Mouse (Mus musculus) inflammation-experienced regulatory T-cells (primary cell): Measurements from ENCODE around the gene Arih2. TPM values are rescaled to one million over a fixed set of nuclear protein-coding genes. Genes with fewer than 3 reads are reported as not detected.

Source experiments
- polyA plus RNA-seq, 2 experiments: library from polyadenylated mRNA; unstranded; fragments of 100-300 nt; shearing (Covaris generic); gene quantifications; one replicate each; pipeline ENCODE4 v1.2.1; 2017

Arih2 gene
- 10 to 100 TPM; 73.3 to 80.5 TPM for polyA plus RNA-seq

DNA sequence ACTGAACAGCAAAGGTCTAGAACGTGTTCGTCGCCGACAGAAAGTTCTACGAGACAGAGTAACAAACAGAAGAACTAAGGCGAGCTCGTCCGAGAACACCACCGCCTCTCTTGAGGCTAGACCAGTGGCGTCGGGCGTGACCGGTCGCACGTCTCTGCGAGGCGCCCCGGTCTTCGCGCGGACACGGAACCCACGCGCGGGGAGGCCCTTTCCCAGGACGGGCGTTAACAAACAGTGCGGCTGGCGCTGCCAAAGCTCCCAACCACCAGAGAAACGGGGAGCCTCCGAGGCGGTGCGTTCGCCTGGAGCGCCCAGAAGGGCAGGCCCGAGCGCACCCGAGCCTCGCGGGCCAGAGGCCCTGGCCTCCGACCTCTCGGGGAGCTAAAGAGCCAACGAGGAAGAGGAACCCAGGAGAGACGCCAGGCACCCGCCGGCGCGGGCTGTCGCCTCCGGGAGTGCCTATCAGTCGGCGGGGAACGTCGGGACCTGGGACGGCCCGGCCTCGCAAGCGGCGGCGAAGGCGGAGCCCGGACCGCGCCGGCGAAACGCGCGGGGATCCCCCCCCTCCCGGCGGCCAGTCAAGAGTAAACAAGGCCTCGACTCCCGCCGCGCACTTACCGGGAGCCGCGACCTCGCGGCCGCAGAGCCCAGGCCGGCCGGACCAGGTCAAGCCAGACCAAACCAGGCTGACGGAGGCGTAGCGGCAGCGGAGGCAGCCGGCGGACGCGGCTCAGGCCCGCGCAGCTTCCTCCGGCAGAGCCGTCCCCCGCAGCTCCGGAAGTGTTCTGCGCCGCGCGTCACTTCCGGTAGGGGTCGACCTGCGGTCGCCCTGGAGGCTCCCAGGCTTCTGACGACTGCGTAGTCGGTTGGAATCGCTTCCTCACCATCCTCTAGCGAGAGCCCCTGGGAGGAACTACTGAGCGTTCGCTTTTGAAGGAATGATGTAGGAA, at the start of gene Arih2:
Arih2 (minus strand) TSS at position 776 of the 950 bp plus-strand sequence.

GRCm38 (mm10) chr9:108689106-108689505, 39.9 kb upstream of the Arih2 start, which contains the start of gene Prkar2a:
Gene Prkar2a, plus strand, starts transcription at chr9:108689314.

DNA sequence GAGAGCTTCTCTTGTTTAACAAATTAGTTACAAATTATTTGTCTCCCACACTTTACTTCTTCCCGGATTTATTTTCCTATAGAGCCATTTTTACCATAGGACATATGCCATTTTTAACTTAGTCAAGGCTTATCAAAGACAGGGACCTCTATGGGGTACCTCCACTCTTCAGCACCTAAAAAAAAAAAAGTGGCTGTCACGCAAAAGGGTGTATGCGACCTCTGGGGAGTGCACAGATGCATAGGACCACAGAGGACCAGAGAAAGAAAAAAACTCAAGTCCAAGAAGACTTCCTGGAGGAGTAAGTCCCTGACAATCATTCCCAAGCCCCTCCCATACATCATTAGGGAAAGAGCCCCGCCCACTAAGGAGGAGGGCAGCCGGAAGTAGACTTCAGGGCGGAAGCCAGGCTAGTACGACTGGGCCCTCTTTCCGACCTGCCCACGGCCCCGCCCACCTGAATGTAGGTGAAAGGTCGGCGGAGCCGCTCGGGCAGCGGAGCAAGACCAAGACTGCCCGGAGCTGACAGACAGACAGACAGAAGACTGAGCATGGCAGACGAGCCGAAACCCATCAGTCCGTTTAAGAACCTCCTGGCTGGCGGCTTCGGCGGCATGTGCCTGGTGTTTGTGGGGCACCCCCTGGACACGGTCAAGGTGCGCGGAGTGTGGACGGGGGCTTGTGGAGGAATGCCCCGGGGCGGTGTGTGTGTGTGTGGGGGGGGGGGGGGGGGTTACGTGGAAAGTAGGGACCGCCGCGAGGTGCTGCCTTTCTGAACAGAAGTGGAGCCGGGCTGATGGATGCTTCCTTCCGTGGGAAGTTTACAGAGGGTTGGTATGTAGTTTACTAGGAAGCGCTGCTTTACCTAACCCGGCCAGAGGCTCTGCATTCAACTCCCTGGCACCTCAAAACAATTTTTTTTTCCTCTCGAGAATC, 12.8 kb upstream of the Arih2 start, which contains the start of gene Slc25a20:
Slc25a20 (plus strand) TSS at position 412 of the 936 bp plus-strand sequence.

DNA sequence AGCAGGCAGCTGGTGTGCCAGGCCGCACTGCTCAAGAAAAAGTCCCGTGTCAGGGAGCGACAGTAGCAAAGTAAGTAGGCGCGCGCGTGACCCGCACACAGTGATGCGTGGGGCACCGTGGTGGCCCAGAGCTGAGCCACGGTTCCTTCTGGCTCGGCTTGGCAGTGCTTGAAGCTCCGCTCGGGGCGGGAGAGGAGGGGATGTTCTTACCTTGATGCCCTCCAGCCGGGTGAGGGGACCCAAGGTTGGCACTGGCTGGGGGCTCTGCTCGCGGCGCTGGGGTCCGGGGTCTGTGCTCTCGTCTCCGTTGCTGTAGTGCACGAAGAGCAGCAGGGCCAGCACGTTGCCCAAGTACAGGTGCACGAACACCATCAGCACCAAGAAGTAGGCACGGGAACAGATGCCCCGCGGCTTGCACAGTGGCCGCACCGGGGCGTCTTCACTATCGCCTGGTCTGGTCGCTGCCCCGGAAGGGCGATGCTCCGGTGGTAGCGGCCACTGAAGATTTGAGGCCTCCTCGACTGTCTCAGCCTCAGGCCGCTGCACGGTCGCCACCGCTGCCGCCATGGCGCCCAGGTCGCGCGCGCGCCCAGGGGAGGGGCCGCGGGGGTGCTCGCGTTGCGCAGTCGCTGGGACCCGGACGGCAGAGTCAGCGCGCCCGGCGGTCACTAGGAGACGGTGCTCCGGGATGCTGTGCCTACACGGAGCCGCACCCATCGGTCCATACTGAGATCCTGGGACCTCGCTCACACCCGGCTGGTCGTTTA, 52.0 kb downstream of the Arih2 start, which contains the start of gene P4htm:
P4htm (minus strand) TSS at position 670 of the 767 bp plus-strand sequence.

GRCm38 (mm10) chr9:108578545-108579343, 70.4 kb downstream of the Arih2 start, which contains the start of gene Wdr6:
Gene Wdr6, minus strand, starts transcription at chr9:108578739.

DNA sequence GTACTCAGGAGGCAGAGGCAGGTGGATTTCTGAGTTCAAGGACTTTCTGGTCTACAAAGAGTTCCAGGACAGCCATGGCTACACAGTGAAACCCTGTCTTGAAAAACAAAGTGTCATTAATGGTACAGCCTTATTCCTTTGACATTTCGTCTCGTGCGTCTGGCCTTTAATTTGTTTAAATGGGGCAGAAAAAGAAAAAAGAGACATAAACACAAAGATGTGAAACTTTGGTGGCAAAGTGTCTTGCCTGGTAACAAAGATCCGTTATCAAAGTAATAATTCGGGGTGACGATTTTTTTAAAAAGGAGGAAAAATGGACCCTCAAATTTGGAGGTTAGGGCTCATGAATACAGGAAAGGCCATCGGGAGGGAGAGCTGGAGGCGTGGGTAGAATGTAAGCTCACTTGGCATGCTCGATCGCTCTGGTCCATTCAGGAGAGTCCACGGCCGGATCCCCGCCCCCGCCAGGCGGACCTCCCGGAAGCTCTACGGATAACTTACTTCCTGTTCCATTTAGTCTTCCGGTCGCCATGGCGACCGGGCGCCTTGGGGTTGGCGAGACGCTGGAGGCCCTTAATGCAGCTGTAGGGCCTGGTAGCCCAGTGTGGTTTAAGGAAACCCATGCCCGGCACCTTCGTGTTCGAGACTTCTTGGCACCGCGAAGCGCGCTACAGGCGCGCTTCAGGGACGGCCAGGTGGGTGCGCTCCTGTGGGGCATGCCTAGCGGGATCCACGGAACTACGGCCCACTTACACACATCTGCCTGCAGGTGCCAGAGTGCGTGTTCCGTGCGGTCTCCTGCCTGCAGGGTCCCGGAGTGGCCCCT, 79.6 kb downstream of the Arih2 start, which contains the start of gene Dalrd3:
Dalrd3 (plus strand) TSS at position 506 of the 826 bp plus-strand sequence.

GRCm38 (mm10) chr9:108566815-108567776, 82.1 kb downstream of the Arih2 start, which contains the start of gene Ndufaf3:
Gene Ndufaf3, minus strand, starts transcription at chr9:108567434.

GRCm38 (mm10) chr9:108560227-108560841, 88.9 kb downstream of the Arih2 start, which contains the start of gene Impdh2:
Gene Impdh2, plus strand, starts transcription at chr9:108560286.

Other genes with a start within 250 kb of the Arih2 start
- 1 to 10 TPM in 1 of 2 experiments, not detected in 1; 1.8 TPM for gene Ccdc36, start 220.9 kb downstream of the Arih2 start, polyA plus RNA-seq
- gene BC048562, start 212.9 kb downstream of the Arih2 start, polyA plus RNA-seq = not detected
- 10 to 100 TPM; 41.9 to 48.2 TPM for gene Ccdc71, start 188.9 kb downstream of the Arih2 start, polyA plus RNA-seq
- gene Klhdc8b, start 187.8 kb downstream of the Arih2 start, polyA plus RNA-seq = 1 to 10 TPM; 8.2 to 8.3 TPM
- 1 to 10 TPM in 1 of 2 experiments, under 1 TPM in 1; 0.57 to 4.7 TPM for gene Lamb2, start 169.7 kb downstream of the Arih2 start, polyA plus RNA-seq
- 100 to 1,000 TPM; 116 to 142 TPM for gene Usp19, start 158.8 kb downstream of the Arih2 start, polyA plus RNA-seq
- 100 to 1,000 TPM in 1 of 2 experiments, 10 to 100 TPM in 1; 78.1 to 104 TPM for gene Qars, start 141.7 kb downstream of the Arih2 start, polyA plus RNA-seq
- 100 to 1,000 TPM; 143 to 144 TPM for gene Qrich1, start 132.6 kb downstream of the Arih2 start, polyA plus RNA-seq
- 10 to 100 TPM; 65.6 to 70.4 TPM for gene Impdh2, start 89.1 kb downstream of the Arih2 start, polyA plus RNA-seq
- 10 to 100 TPM; 64.1 to 70.8 TPM for gene Ndufaf3, start 82.0 kb downstream of the Arih2 start, polyA plus RNA-seq
- 100 to 1,000 TPM; 102 to 133 TPM for gene Dalrd3, start 79.5 kb downstream of the Arih2 start, polyA plus RNA-seq
- gene Wdr6, start 70.6 kb downstream of the Arih2 start, polyA plus RNA-seq = 10 to 100 TPM; 56.5 to 71.2 TPM
- 10 to 100 TPM; 10.1 to 18.2 TPM for gene P4htm, start 51.7 kb downstream of the Arih2 start, polyA plus RNA-seq
- 10 to 100 TPM; 40.7 to 49.3 TPM for gene Slc25a20, start 12.7 kb upstream of the Arih2 start, polyA plus RNA-seq
- 10 to 100 TPM; 11.9 to 32.9 TPM for gene Prkar2a, start 39.9 kb upstream of the Arih2 start, polyA plus RNA-seq
- gene Ip6k2, start 134.4 kb upstream of the Arih2 start, polyA plus RNA-seq = 10 to 100 TPM; 13.1 to 13.8 TPM
- gene Nckipsd, start 159.0 kb upstream of the Arih2 start, polyA plus RNA-seq = 10 to 100 TPM; 15.6 to 21.2 TPM
- under 1 TPM; 0.04 to 0.64 TPM for gene Celsr3, start 176.9 kb upstream of the Arih2 start, polyA plus RNA-seq
- gene Slc26a6, start 203.9 kb upstream of the Arih2 start, polyA plus RNA-seq = 10 to 100 TPM; 14.3 to 22.6 TPM